8 mouse cellular contexts compared by ENCODE assay signal in genomic region chr10:111103086-111103485, GRCm38 (mm10).
DNase-seq lines count a peak whose midpoint lies in the region; ATAC-seq and TF ChIP-seq lines count a peak whose summit lies in the region.

No protein-coding gene starts in this region.

- H3K36me3 ChIP-seq in kidney, adult 2 months (ENCODE audit: control insufficient read depth, insufficient read depth, low read length): no peaks in the 10 kb centered on the region
- H3K36me3 ChIP-seq in heart, postnatal 0 days (replicated peaks; ENCODE audit: control insufficient read depth, insufficient read depth, low read length): no peaks in the 10 kb centered on the region
- no peaks in the 10 kb centered on the region for H3K36me3 ChIP-seq in hindbrain, embryonic 16.5 days (ENCODE audit: control insufficient read depth, insufficient read depth, low read length)

- H3K4me3 ChIP-seq in kidney, adult 2 months (ENCODE audit: insufficient read depth, low read depth, low read length): 0 out of 2 replicates have a peak overlapping the region, but pooled peaks have one; percentile 20
- peak overlapping the region; percentile 25 for H3K4me3 ChIP-seq in heart, postnatal 0 days (ENCODE audit: low read depth, low read length)
- no peak overlapping the region for H3K4me3 ChIP-seq in hindbrain, embryonic 16.5 days (ENCODE audit: low read length)

- TF ChIP-seq CTCF in kidney, adult 2 months (conservative IDR thresholded peaks at IDR 0.05; ENCODE audit: insufficient read depth, insufficient read length, low read depth, low read length): no peak
- no peak for TF ChIP-seq CTCF in heart, postnatal 0 days (IDR thresholded peaks at IDR 0.05; ENCODE audit: low read depth)

- no peak overlapping the region for H3K9ac ChIP-seq in heart, postnatal 0 days (replicated peaks; ENCODE audit: low read depth, low read length)
- no peak overlapping the region for H3K9ac ChIP-seq in hindbrain, embryonic 16.5 days (ENCODE audit: low read depth, low read length)

- H3K4me2 ChIP-seq in heart, postnatal 0 days (ENCODE audit: low read depth, low read length): peak overlapping the region; percentile 54
- no peak overlapping the region for H3K4me2 ChIP-seq in hindbrain, embryonic 16.5 days (ENCODE audit: low read length)

- H3K27ac ChIP-seq in kidney, adult 2 months (ENCODE audit: insufficient read depth, low read depth, low read length): 0 out of 2 replicates have a peak overlapping the region, but pooled peaks have one; percentile 21
- H3K27ac ChIP-seq in heart, postnatal 0 days (ENCODE audit: low read depth): peak overlapping the region; percentile 64
- H3K27ac ChIP-seq in hindbrain, embryonic 16.5 days (ENCODE audit: low read depth, low read length): no peak overlapping the region

- peaks cover 3% of the 10 kb centered on the region; the same call in 1 of the 2 replicates for H3K4me1 ChIP-seq in kidney, adult 2 months (ENCODE audit: control insufficient read depth, insufficient read depth, low read length)
- peaks cover 8% of the 10 kb centered on the region; the same call in 1 of the 2 replicates for H3K4me1 ChIP-seq in heart, postnatal 0 days (ENCODE audit: control insufficient read depth, insufficient read depth)
- H3K4me1 ChIP-seq in hindbrain, embryonic 16.5 days (ENCODE audit: control insufficient read depth, insufficient read depth, low read depth, low read length): peaks cover 7% of the 10 kb centered on the region

- no peak for DNase-seq in kidney, adult 2 months
- no peak for DNase-seq in kidney, adult 11 months
- DNase-seq in adrenal gland, adult 2 months: peak; percentile 66
- no peak for DNase-seq in heart, postnatal 0 days (ENCODE audit: low spot score)
- DNase-seq in T-cell, adult 2 months (ENCODE audit: low spot score): no peak
- no peak for DNase-seq in left cerebral cortex, adult 11 months (ENCODE audit: low spot score)

- no peaks in the 10 kb centered on the region for H3K27me3 ChIP-seq in kidney, adult 2 months (replicated peaks; ENCODE audit: control insufficient read depth, insufficient read depth, low read length)
- H3K27me3 ChIP-seq in heart, postnatal 0 days (ENCODE audit: control insufficient read depth, insufficient read depth, low read length): no peaks in the 10 kb centered on the region
- H3K27me3 ChIP-seq in hindbrain, embryonic 16.5 days (replicated peaks; ENCODE audit: control insufficient read depth, insufficient read depth, low read length): no peaks in the 10 kb centered on the region

- TF ChIP-seq EP300 in heart, postnatal 0 days (IDR thresholded peaks at IDR 0.05; ENCODE audit: low read depth): no peak

- no peak for TF ChIP-seq POLR2A in kidney, adult 2 months (IDR thresholded peaks at IDR 0.05; ENCODE audit: low read depth, low read length)

- 65% methylated on average over 14 of the region's 14 CpGs for WGBS in kidney, adult 2 months
- 59% methylated on average over 14 of the region's 14 CpGs for WGBS in heart, postnatal 0 days
- 82% methylated on average over 14 of the region's 14 CpGs for WGBS in hindbrain, embryonic 16.5 days

- no peaks in the 10 kb centered on the region for H3K9me3 ChIP-seq in heart, postnatal 0 days (replicated peaks; ENCODE audit: control insufficient read depth, low read length)
- H3K9me3 ChIP-seq in hindbrain, embryonic 16.5 days (ENCODE audit: control insufficient read depth, low read length): no peaks in the 10 kb centered on the region

- ATAC-seq in heart, postnatal 0 days (ENCODE audit: insufficient read depth, low read depth): peak; percentile 22; the same call in 1 of the 2 replicates
- peak; percentile 93 for ATAC-seq in megakaryocyte, adult 5-6 weeks (ENCODE audit: poor library complexity, severe bottlenecking)
- ATAC-seq in hindbrain, embryonic 16.5 days: no peak
